Mouse (Mus musculus) stomach, postnatal 0 days (tissue): ENCODE results near the gene Qk.

Experiments
- CTCF ChIP-seq: IDR thresholded peaks from 2 replicates; pipeline ENCODE4 v1.5.1; 2016; ENCODE audit warnings: antibody characterized with exemption, low read depth, mild to moderate bottlenecking, moderate library complexity
- EP300 ChIP-seq: optimal IDR thresholded peaks from 2 replicates; pipeline ENCODE3; 2016; ENCODE audit warnings: antibody characterized with exemption

- TF ChIP-seq CTCF, result no peak
- no peak for TF ChIP-seq EP300
Observed at GRCm38 (mm10) chr17:10299396-10299795, 20.3 kb downstream of the Qk start.
